Mouse (Mus musculus) granulocyte monocyte progenitor cell, adult 5-6 weeks (primary cell): Measurements from ENCODE around the gene Kcna7. TPM values are rescaled to one million over a fixed set of nuclear protein-coding genes. Genes with fewer than 3 reads are reported as not detected.
"Not testable (repeated sequence)": the region's sequence is repeated elsewhere in the genome, so short reads cannot be mapped to it uniquely, and the experiment has no call there.

Experiments
- ATAC-seq: replicated peaks from 2 replicates; pipeline ENCODE4 v1.8.0; 2016; ENCODE audit warnings: mild to moderate bottlenecking, moderate TSS enrichment, inconsistent platforms; ENCODE audit not compliant: poor library complexity, severe bottlenecking
- total RNA-seq, 2 experiments: library from RNA; stranded (forward) in 1 of 2; stranded (reverse) in 1 of 2; fragments of 200-712, 200-1000 nt in 1 of 2; fragments of >200 nt in 1 of 2; fragmentation: Nextera tagmentation in 1 of 2; gene quantifications; 2 replicates each; pipeline ENCODE4 v1.2.3; 2014 to 2017

Gene Kcna7
- total RNA-seq, 2 experiments from 2014 or later = not detected

- no peak for ATAC-seq
Measured at GRCm38 (mm10) chr7:45386077-45386476, 19.4 kb upstream of the Kcna7 start.

GRCm38 (mm10) chr7:45395129-45395541, 10.3 kb upstream of the Kcna7 start:
- peak; percentile 61 for ATAC-seq

- ATAC-seq = peak; percentile 92
Measured at GRCm38 (mm10) chr7:45395578-45396336, 9.7 kb upstream of the Kcna7 start, which contains the start of gene Snrnp70. Gene Snrnp70, minus strand, starts transcription at chr7:45395742.

GRCm38 (mm10) chr7:45396337-45396775, 9.1 kb upstream of the Kcna7 start:
- not testable (repeated sequence) for ATAC-seq

- no peak for ATAC-seq
Measured at GRCm38 (mm10) chr7:45396787-45397186, 8.7 kb upstream of the Kcna7 start.

- no peak for ATAC-seq
Measured at GRCm38 (mm10) chr7:45401521-45402085, 3.9 kb upstream of the Kcna7 start.

GRCm38 (mm10) chr7:45403532-45404261, 1.8 kb upstream of the Kcna7 start:
- peak; percentile 63 for ATAC-seq

GRCm38 (mm10) chr7:45406157-45407156, 1.0 kb downstream of the Kcna7 start:
- ATAC-seq = peak; percentile 8

GRCm38 (mm10) chr7:45407836-45408235, 2.4 kb downstream of the Kcna7 start:
- no peak for ATAC-seq

- ATAC-seq = no peak
Measured at GRCm38 (mm10) chr7:45408351-45408750, 2.9 kb downstream of the Kcna7 start.

- no peak for ATAC-seq
Measured at GRCm38 (mm10) chr7:45408949-45409348, 3.5 kb downstream of the Kcna7 start.

- ATAC-seq = no peak
Measured at GRCm38 (mm10) chr7:45409497-45410163, 4.2 kb downstream of the Kcna7 start.

GRCm38 (mm10) chr7:45412421-45412820, 7.0 kb downstream of the Kcna7 start:
- ATAC-seq = no peak

GRCm38 (mm10) chr7:45413113-45413863, 7.8 kb downstream of the Kcna7 start, which contains the start of gene Ntf5:
Gene Ntf5, plus strand, starts transcription at chr7:45413695.
- no peak for ATAC-seq

GRCm38 (mm10) chr7:45413864-45414739, 8.6 kb downstream of the Kcna7 start:
- ATAC-seq = 0 out of 2 replicates have a peak, but pooled peaks have one; percentile 15

GRCm38 (mm10) chr7:45414740-45415224, 9.3 kb downstream of the Kcna7 start:
- ATAC-seq = no peak

GRCm38 (mm10) chr7:45415636-45416035, 10.2 kb downstream of the Kcna7 start:
- peak; percentile 59 for ATAC-seq
